Mouse (Mus musculus) midbrain, embryonic 10.5 days (tissue): ENCODE results near the gene Szrd1. TPM values are rescaled to one million over a fixed set of nuclear protein-coding genes. Genes with fewer than 3 reads are reported as not detected.
"Not testable (repeated sequence)": the region's sequence is repeated elsewhere in the genome, so short reads cannot be mapped to it uniquely, and the experiment has no call there.

Source experiments
- DNase-seq: peaks from one replicate; pipeline ENCODE4 v3.0.0-alpha.2; 2017; ENCODE audit warnings: low spot score
- H3K27ac ChIP-seq: fragments of 300-500 bp; sonication (generic); replicated peaks from 2 replicates; pipeline ENCODE4 v1.5.1; 2016; ENCODE audit warnings: mild to moderate bottlenecking
- H3K27me3 ChIP-seq: fragments of 300-500 bp; sonication (generic); 2 replicates; pipeline ENCODE4 v1.6.1; 2016; ENCODE audit warnings: low read depth, mild to moderate bottlenecking; ENCODE audit not compliant: poor library complexity, severe bottlenecking
- H3K36me3 ChIP-seq: fragments of 300-500 bp; sonication (generic); 2 replicates; pipeline ENCODE4 v1.6.1; 2016; ENCODE audit warnings: mild to moderate bottlenecking, moderate library complexity
- H3K4me1 ChIP-seq: fragments of 300-500 bp; sonication (generic); 2 replicates; pipeline ENCODE4 v1.6.1; 2016
- H3K4me3 ChIP-seq: fragments of 300-500 bp; sonication (generic); 2 replicates; pipeline ENCODE4 v1.5.1; 2016; ENCODE audit warnings: mild to moderate bottlenecking, moderate library complexity
- H3K9me3 ChIP-seq: fragments of 300-500 bp; sonication (generic); replicated peaks from 2 replicates; pipeline ENCODE4 v1.6.1; 2016; ENCODE audit warnings: mild to moderate bottlenecking
- WGBS: fragments of 180-500 bp; shearing (Covaris S2); methylation state at CpG from one replicate; pipeline ENCODE4 v1.1.7; 2016; 5-methylcytosine and 5-hydroxymethylcytosine counted together
- polyA plus RNA-seq: library from polyadenylated mRNA; unstranded; fragments of >200 nt; fragmentation: Nextera tagmentation; extraction: Ambion mirVana; gene quantifications from 2 replicates; pipeline ENCODE4 v1.2.1, GENCODE M21; 2016

Gene Szrd1
- polyA plus RNA-seq, 1 experiment from 2014 or later, result 36.3 TPM

GRCm38 (mm10) chr4:141142285-141142811 lies 2.8 kb upstream of the Szrd1 start:
- Histone ChIP-seq H3K36me3 (no peaks in the 10 kb centered on the region), H3K27ac (no peak overlapping the region), H3K27me3 (0 out of 2 replicates have a peak, but pooled peaks cover 5% of the 10 kb centered on the region), H3K4me3 (no peak overlapping the region), H3K4me1 (peaks cover 18% of the 10 kb centered on the region), H3K9me3 (no peaks in the 10 kb centered on the region)
- peak; percentile 70 for DNase-seq
- 29% methylated on average over 9 of the region's 9 CpGs for WGBS

GRCm38 (mm10) chr4:141140967-141141366 lies 1.4 kb upstream of the Szrd1 start:
- Histone ChIP-seq H3K9me3 (no peaks in the 10 kb centered on the region), H3K27ac (no peak overlapping the region), H3K27me3 (0 out of 2 replicates have a peak, but pooled peaks cover 5% of the 10 kb centered on the region), H3K4me1 (peaks cover 27% of the 10 kb centered on the region), H3K4me3 (no peak overlapping the region), H3K36me3 (peaks cover 9% of the 10 kb centered on the region)
- no peak for DNase-seq
- WGBS, result 94% methylated on average over 6 of the region's 6 CpGs

- not testable (repeated sequence) for H3K27me3 ChIP-seq, DNase-seq, H3K4me3 ChIP-seq, H3K27ac ChIP-seq, H3K9me3 ChIP-seq
- WGBS, result 90% methylated on average over 9 of the region's 9 CpGs
- H3K36me3 ChIP-seq, result peaks cover 12% of the 10 kb centered on the region
- peaks cover 33% of the 10 kb centered on the region for H3K4me1 ChIP-seq
Measured at GRCm38 (mm10) chr4:141140354-141140753, 779 bp upstream of the Szrd1 start.

- Histone ChIP-seq H3K4me3 (peak overlapping the region; percentile 92), H3K27me3 (no peaks in the 10 kb centered on the region), H3K27ac (peak overlapping the region; percentile 97), H3K9me3 (no peaks in the 10 kb centered on the region), H3K4me1 (peaks cover 49% of the 10 kb centered on the region), H3K36me3 (peaks cover 16% of the 10 kb centered on the region)
- whole genome bisulfite sequencing, result 6% methylated on average over 29 of the region's 29 CpGs
- DNase-seq, result no peak
Measured at GRCm38 (mm10) chr4:141138425-141139115, 1.0 kb downstream of the Szrd1 start.

- H3K4me1 ChIP-seq, result peaks cover 57% of the 10 kb centered on the region
- 89% methylated on average over 3 of the region's 3 CpGs for WGBS
- not testable (repeated sequence) for H3K9me3 ChIP-seq, H3K27ac ChIP-seq, H3K27me3 ChIP-seq, DNase-seq
- peaks cover 16% of the 10 kb centered on the region for H3K36me3 ChIP-seq
- peak overlapping the region; percentile 92 for H3K4me3 ChIP-seq
Measured at GRCm38 (mm10) chr4:141137740-141138139, 1.8 kb downstream of the Szrd1 start.

GRCm38 (mm10) chr4:141136126-141136525 lies 3.4 kb downstream of the Szrd1 start:
- WGBS, result 77% methylated on average over 7 of the region's 7 CpGs
- no peak for DNase-seq
- Histone ChIP-seq H3K9me3 (no peaks in the 10 kb centered on the region), H3K36me3 (peaks cover 19% of the 10 kb centered on the region), H3K27ac (peak overlapping the region; percentile 68), H3K27me3 (no peaks in the 10 kb centered on the region), H3K4me3 (peak overlapping the region; percentile 29), H3K4me1 (peaks cover 73% of the 10 kb centered on the region)

GRCm38 (mm10) chr4:141134751-141135530 lies 4.6 kb downstream of the Szrd1 start:
- 72% methylated on average over 20 of the region's 20 CpGs for WGBS
- Histone ChIP-seq H3K4me3 (peak overlapping the region; percentile 36), H3K27me3 (no peaks in the 10 kb centered on the region), H3K27ac (peak overlapping the region; percentile 79), H3K4me1 (peaks cover 82% of the 10 kb centered on the region), H3K36me3 (peaks cover 23% of the 10 kb centered on the region), H3K9me3 (no peaks in the 10 kb centered on the region)
- DNase-seq, result peak; percentile 11

GRCm38 (mm10) chr4:141134031-141134441 lies 5.5 kb downstream of the Szrd1 start:
- H3K27me3 ChIP-seq, result no peaks in the 10 kb centered on the region
- 25% methylated on average over 8 of the region's 8 CpGs for WGBS
- peaks cover 23% of the 10 kb centered on the region for H3K36me3 ChIP-seq
- H3K4me1 ChIP-seq, result peaks cover 89% of the 10 kb centered on the region
- peak; percentile 69 for DNase-seq
- H3K4me3 ChIP-seq, result peak overlapping the region; percentile 36
- H3K9me3 ChIP-seq, result no peaks in the 10 kb centered on the region
- peak overlapping the region; percentile 79 for H3K27ac ChIP-seq

- peak; percentile 11 for DNase-seq
- 71% methylated on average over 8 of the region's 8 CpGs for WGBS
- Histone ChIP-seq H3K4me3 (no peak overlapping the region), H3K9me3 (no peaks in the 10 kb centered on the region), H3K27me3 (no peaks in the 10 kb centered on the region), H3K4me1 (peaks cover 83% of the 10 kb centered on the region), H3K27ac (peak overlapping the region; percentile 61; the same call in 1 of the 2 replicates), H3K36me3 (peaks cover 23% of the 10 kb centered on the region)
Measured at GRCm38 (mm10) chr4:141133227-141133626, 6.3 kb downstream of the Szrd1 start.

- peaks cover 74% of the 10 kb centered on the region for H3K4me1 ChIP-seq
- 65% methylated on average over 8 of the region's 8 CpGs for WGBS
- peak; percentile 11 for DNase-seq
Measured at GRCm38 (mm10) chr4:141132191-141132590, 7.4 kb downstream of the Szrd1 start.

GRCm38 (mm10) chr4:141131531-141132061 lies 8.0 kb downstream of the Szrd1 start:
- Histone ChIP-seq H3K4me1 (peaks cover 68% of the 10 kb centered on the region), H3K36me3 (peaks cover 28% of the 10 kb centered on the region), H3K9me3 (no peaks in the 10 kb centered on the region), H3K4me3 (0 out of 2 replicates have a peak overlapping the region, but pooled peaks have one; percentile 4), H3K27me3 (no peaks in the 10 kb centered on the region), H3K27ac (peak overlapping the region; percentile 81)
- DNase-seq, result peak; percentile 11
- WGBS, result 67% methylated on average over 5 of the region's 5 CpGs

More at GRCm38 (mm10) chr4:141132191-141132590, 7.4 kb downstream of the Szrd1 start:
- Histone ChIP-seq H3K27ac (peak overlapping the region; percentile 81), H3K4me3 (no peak overlapping the region), H3K36me3 (peaks cover 24% of the 10 kb centered on the region), H3K27me3 (no peaks in the 10 kb centered on the region), H3K9me3 (no peaks in the 10 kb centered on the region)

GRCm38 (mm10) chr4:141130704-141131342 lies 8.8 kb downstream of the Szrd1 start:
- peaks cover 64% of the 10 kb centered on the region for H3K4me1 ChIP-seq

More at GRCm38 (mm10) chr4:141130704-141131342, 8.8 kb downstream of the Szrd1 start:
- WGBS, result 81% methylated on average over 6 of the region's 6 CpGs
- Histone ChIP-seq H3K27ac (peak overlapping the region; percentile 81), H3K36me3 (peaks cover 28% of the 10 kb centered on the region), H3K9me3 (no peaks in the 10 kb centered on the region), H3K4me3 (no peak overlapping the region), H3K27me3 (no peaks in the 10 kb centered on the region)
- no peak for DNase-seq
